Mouse (Mus musculus): ENCODE results near the gene Snx27. TPM values are rescaled to one million over a fixed set of nuclear protein-coding genes. Genes with fewer than 3 reads are reported as not detected.

Snx27 gene
- polyA plus RNA-seq, 1 experiment from 2014 or later: 68.0 TPM

DNA sequence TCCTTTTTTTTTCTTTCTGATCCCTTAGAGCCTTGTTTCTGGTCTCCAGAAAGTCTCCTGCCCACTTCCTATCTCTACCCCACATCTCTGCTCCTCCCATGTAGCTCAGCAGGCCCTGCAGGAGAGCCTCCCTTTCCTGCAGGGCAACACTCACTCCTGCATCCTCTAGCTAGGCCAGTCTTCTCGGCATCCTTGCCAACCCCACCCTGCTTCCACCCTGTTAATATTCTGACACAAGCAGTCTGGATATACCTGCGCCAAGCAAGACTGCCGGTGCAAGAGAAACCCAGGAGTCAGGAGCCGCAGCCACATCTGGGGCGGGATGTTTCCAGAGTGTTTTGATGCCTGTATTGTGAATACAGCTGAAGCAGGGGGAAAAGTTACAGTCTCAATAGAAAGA, 29.3 kb upstream of the Snx27 start:
- Histone ChIP-seq H3K9ac (no peak overlapping the region), H3K27me3 (ENCODE audit: control insufficient read depth, insufficient read depth, low read length) (no peaks in the 10 kb centered on the region), H3K4me2 (replicated peaks) (no peak overlapping the region), H3K27ac (no peak overlapping the region), H3K9me3 (ENCODE audit: control insufficient read depth, low read length) (no peaks in the 10 kb centered on the region), H3K36me3 (replicated peaks; ENCODE audit: control insufficient read depth, insufficient read depth) (no peaks in the 10 kb centered on the region), H3K4me3 (replicated peaks; ENCODE audit: low read length) (no peak overlapping the region), H3K4me1 (replicated peaks; ENCODE audit: control insufficient read depth, insufficient read depth, low read length) (no peaks in the 10 kb centered on the region)
- DNase-seq (ENCODE audit: low spot score): no peak
- 81% methylated on average over 5 of the region's 5 CpGs for WGBS
- ATAC-seq (ENCODE audit: low FRiP score): no peak

DNA sequence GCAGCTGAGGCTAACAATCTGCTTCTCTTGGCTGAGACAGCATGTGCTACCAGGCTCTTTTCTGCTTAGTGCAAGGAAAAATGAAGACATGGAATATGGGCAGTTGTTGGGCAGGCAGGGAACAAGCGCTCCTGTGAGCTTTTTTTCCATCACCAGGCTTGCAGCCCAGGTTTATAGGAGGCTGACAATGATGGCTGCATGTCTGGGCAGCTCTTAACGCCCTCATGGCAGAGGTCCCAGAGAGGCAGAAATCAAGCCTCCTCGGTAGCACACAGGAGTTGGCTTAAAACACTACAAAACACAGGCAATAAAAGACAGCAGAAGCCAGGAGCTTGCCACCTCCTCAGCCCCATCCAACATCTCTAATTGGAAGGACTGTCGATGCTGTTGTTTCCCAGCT, 28.8 kb upstream of the Snx27 start:
- no peak for DNase-seq (ENCODE audit: low spot score)
- 63% methylated on average over 4 of the region's 4 CpGs for WGBS
- no peak for ATAC-seq (ENCODE audit: low FRiP score)

DNA sequence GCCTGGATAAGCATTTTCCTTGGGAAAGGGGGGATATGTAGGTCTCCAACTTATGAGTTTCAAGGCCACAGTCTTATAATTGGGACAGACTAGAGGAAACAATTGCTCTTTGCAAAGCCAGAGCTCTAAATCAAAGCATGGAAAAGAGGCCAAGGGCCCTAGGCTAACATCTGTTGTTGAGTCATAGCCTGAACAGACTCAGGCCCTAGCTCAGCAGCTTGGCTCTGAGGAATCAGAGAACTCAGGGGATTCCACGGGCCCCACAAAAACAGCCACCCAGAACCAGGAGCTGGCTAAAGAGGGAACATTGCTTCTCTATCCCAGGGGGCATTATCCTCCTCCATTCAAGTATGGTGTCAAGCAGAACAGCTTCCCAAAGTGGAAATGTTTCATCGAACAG, 28.1 kb upstream of the Snx27 start:
- DNase-seq (ENCODE audit: low spot score) (no peak), ATAC-seq (ENCODE audit: low FRiP score) (no peak)
- no peaks in the 10 kb centered on the region for H3K36me3 ChIP-seq (replicated peaks; ENCODE audit: control insufficient read depth, insufficient read depth)
- H3K4me3 ChIP-seq (replicated peaks; ENCODE audit: low read length): no peak overlapping the region
- no peak overlapping the region for H3K27ac ChIP-seq
- H3K27me3 ChIP-seq (ENCODE audit: control insufficient read depth, insufficient read depth, low read length): no peaks in the 10 kb centered on the region
- no peak overlapping the region for H3K4me2 ChIP-seq (replicated peaks)
- no peak overlapping the region for H3K9ac ChIP-seq
- no peaks in the 10 kb centered on the region for H3K9me3 ChIP-seq (ENCODE audit: control insufficient read depth, low read length)
- 83% methylated on average over 2 of the region's 2 CpGs for WGBS
- no peaks in the 10 kb centered on the region for H3K4me1 ChIP-seq (replicated peaks; ENCODE audit: control insufficient read depth, insufficient read depth, low read length)

More for the DNA sequence above, 28.8 kb upstream of the Snx27 start:
- Histone ChIP-seq H3K4me3 (replicated peaks; ENCODE audit: low read length) (no peak overlapping the region), H3K4me1 (replicated peaks; ENCODE audit: control insufficient read depth, insufficient read depth, low read length) (no peaks in the 10 kb centered on the region), H3K4me2 (replicated peaks) (no peak overlapping the region), H3K9me3 (ENCODE audit: control insufficient read depth, low read length) (no peaks in the 10 kb centered on the region), H3K27ac (no peak overlapping the region), H3K9ac (no peak overlapping the region), H3K36me3 (replicated peaks; ENCODE audit: control insufficient read depth, insufficient read depth) (no peaks in the 10 kb centered on the region), H3K27me3 (ENCODE audit: control insufficient read depth, insufficient read depth, low read length) (no peaks in the 10 kb centered on the region)

DNA sequence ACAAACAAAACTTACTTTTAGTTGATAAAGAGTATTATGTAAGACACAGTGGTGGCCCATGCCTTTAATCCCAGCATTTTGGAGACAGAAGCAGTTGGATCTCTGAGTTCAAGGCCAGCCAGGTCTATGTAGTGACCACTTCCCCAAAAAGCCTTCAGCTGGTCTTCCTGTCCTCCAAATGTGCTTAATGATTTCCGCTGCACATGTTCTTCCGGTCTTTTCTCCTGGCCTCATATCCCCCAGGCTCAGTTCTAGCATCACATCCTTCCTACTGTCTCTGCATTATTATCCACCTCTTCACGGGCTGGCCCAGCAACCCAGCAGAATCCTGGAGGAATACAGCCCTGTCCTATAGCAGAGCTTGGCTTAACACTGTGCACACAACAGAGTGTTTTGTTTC, 27.1 kb upstream of the Snx27 start:
- H3K27me3 ChIP-seq (ENCODE audit: control insufficient read depth, insufficient read depth, low read length): no peaks in the 10 kb centered on the region
- DNase-seq (ENCODE audit: low spot score) (no peak), ATAC-seq (ENCODE audit: low FRiP score) (no peak)
- H3K4me2 ChIP-seq (replicated peaks): no peak overlapping the region
- no peak overlapping the region for H3K4me3 ChIP-seq (replicated peaks; ENCODE audit: low read length)
- no peak overlapping the region for H3K9ac ChIP-seq
- H3K9me3 ChIP-seq (ENCODE audit: control insufficient read depth, low read length): no peaks in the 10 kb centered on the region
- WGBS: 92% methylated on average over 3 of the region's 3 CpGs
- no peaks in the 10 kb centered on the region for H3K36me3 ChIP-seq (replicated peaks; ENCODE audit: control insufficient read depth, insufficient read depth)
- H3K27ac ChIP-seq: no peak overlapping the region
- no peaks in the 10 kb centered on the region for H3K4me1 ChIP-seq (replicated peaks; ENCODE audit: control insufficient read depth, insufficient read depth, low read length)

DNA sequence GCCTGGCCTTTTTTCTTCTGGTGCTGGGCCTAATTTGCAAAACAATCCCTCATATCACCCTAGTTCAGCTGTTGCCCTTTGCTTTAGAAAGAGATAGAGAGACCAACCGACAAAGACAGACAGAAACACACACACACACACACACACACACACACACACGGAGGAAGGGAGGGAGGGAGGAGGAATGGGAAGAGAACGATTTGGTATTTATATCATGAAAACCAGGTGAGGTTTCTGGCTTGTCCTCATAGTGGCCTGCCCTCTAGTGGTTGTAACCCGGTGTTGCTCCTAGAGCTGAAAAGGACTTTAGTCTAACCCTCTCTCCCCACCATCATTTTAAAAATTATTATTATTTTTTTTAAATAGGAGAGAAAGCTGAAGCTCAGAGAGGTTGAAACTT, 19.4 kb upstream of the Snx27 start:
- H3K36me3 ChIP-seq (replicated peaks; ENCODE audit: control insufficient read depth, insufficient read depth): no peaks in the 10 kb centered on the region
- no peak overlapping the region for H3K4me3 ChIP-seq (replicated peaks; ENCODE audit: low read length)
- no peak overlapping the region for H3K4me2 ChIP-seq (replicated peaks)
- H3K4me1 ChIP-seq (replicated peaks; ENCODE audit: control insufficient read depth, insufficient read depth, low read length): no peaks in the 10 kb centered on the region
- DNase-seq (ENCODE audit: low spot score) (peak; percentile 75), ATAC-seq (ENCODE audit: low FRiP score) (no peak)
- no peak overlapping the region for H3K27ac ChIP-seq
- 0% methylated on average over 4 of the region's 4 CpGs for WGBS
- no peaks in the 10 kb centered on the region for H3K9me3 ChIP-seq (ENCODE audit: control insufficient read depth, low read length)
- H3K27me3 ChIP-seq (ENCODE audit: control insufficient read depth, insufficient read depth, low read length): no peaks in the 10 kb centered on the region
- H3K9ac ChIP-seq: no peak overlapping the region

DNA sequence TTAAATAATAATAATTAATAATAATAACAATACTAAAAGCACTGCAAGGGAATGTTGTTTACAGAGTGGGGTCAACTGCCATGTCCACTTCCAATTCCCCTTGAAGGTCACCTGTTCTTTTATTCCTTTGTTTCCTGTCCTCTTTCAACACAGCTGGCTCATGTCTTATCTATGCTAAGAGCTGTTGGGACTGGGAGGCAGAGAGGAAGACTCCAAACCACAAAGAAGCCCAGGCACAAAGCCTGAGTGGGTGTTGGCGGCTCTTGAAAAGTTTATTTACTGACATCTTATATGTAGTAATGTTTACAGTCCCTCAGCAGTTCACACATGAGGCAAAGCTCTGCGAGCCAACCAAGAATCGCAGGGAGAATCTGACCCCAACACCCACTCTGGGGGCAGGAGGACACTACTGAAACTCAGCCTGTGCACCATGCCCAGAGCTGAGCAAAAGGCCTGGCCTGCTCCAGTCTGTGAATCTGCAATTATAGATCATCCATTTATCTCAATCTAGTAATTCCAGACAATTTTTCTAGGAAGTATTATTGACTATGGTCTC, 14.8 kb upstream of the Snx27 start:
- no peak overlapping the region for H3K4me3 ChIP-seq (replicated peaks; ENCODE audit: low read length)
- DNase-seq (ENCODE audit: low spot score) (no peak), ATAC-seq (ENCODE audit: low FRiP score) (no peak)
- no peaks in the 10 kb centered on the region for H3K4me1 ChIP-seq (replicated peaks; ENCODE audit: control insufficient read depth, insufficient read depth, low read length)
- H3K4me2 ChIP-seq (replicated peaks): no peak overlapping the region
- 76% methylated on average over 3 of the region's 3 CpGs for WGBS
- no peak overlapping the region for H3K27ac ChIP-seq
- no peaks in the 10 kb centered on the region for H3K36me3 ChIP-seq (replicated peaks; ENCODE audit: control insufficient read depth, insufficient read depth)
- no peaks in the 10 kb centered on the region for H3K27me3 ChIP-seq (ENCODE audit: control insufficient read depth, insufficient read depth, low read length)
- 0 out of 2 replicates have a peak, but pooled peaks cover 7% of the 10 kb centered on the region for H3K9me3 ChIP-seq (ENCODE audit: control insufficient read depth, low read length)
- no peak overlapping the region for H3K9ac ChIP-seq

DNA sequence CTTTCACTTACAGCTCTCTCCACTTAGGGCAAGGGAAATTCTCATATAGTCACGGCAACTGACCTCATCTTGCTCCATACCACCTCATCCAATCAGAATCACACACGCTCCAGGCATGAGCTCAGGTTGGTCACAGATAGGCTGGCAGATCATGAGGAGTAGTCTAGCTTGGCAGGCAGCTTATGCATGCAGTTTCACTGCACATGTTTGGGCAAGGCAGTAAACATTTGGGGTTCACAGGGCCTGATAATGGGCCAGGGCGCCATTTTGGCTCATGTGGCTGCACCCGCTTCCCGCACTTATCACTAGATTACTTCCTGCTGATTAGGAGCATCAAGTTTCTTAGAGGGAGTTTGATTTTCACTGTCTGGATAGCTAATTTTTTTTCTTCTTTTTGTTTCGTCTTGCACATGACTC, 13.4 kb upstream of the Snx27 start:
- H3K9me3 ChIP-seq (ENCODE audit: control insufficient read depth, low read length): 0 out of 2 replicates have a peak, but pooled peaks cover 7% of the 10 kb centered on the region
- H3K4me1 ChIP-seq (replicated peaks; ENCODE audit: control insufficient read depth, insufficient read depth, low read length): no peaks in the 10 kb centered on the region
- no peaks in the 10 kb centered on the region for H3K36me3 ChIP-seq (replicated peaks; ENCODE audit: control insufficient read depth, insufficient read depth)
- H3K9ac ChIP-seq: no peak overlapping the region
- no peak overlapping the region for H3K4me3 ChIP-seq (replicated peaks; ENCODE audit: low read length)
- ATAC-seq (ENCODE audit: low FRiP score) (no peak), DNase-seq (ENCODE audit: low spot score) (no peak)
- H3K27ac ChIP-seq: no peak overlapping the region
- no peaks in the 10 kb centered on the region for H3K27me3 ChIP-seq (ENCODE audit: control insufficient read depth, insufficient read depth, low read length)
- WGBS: 94% methylated on average over 6 of the region's 6 CpGs
- H3K4me2 ChIP-seq (replicated peaks): no peak overlapping the region

DNA sequence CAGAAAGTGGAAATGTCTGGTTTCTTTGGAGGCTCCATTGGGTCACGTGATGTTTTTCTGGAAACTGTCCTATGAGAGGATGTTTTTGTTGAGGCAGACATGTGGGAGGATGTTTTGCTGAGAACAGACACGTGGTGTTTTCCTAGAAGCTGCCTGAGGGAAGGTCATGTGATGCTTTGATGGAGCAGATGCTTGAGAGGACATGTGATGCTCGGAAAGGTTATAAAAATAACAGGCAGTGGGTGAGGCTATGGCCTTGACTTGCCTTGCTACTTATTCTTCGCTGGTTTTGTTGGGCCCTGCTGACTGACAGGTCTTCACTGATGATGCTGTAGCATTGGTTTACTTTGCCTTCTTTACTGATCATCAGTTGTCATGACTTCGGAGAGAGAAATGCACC, 8.6 kb upstream of the Snx27 start:
- Histone ChIP-seq H3K36me3 (replicated peaks; ENCODE audit: control insufficient read depth, insufficient read depth) (no peaks in the 10 kb centered on the region), H3K4me2 (replicated peaks) (no peak overlapping the region), H3K27me3 (ENCODE audit: control insufficient read depth, insufficient read depth, low read length) (no peaks in the 10 kb centered on the region), H3K27ac (no peak overlapping the region), H3K4me1 (replicated peaks; ENCODE audit: control insufficient read depth, insufficient read depth, low read length) (no peaks in the 10 kb centered on the region), H3K9me3 (ENCODE audit: control insufficient read depth, low read length) (0 out of 2 replicates have a peak, but pooled peaks cover 7% of the 10 kb centered on the region), H3K9ac (no peak overlapping the region), H3K4me3 (replicated peaks; ENCODE audit: low read length) (no peak overlapping the region)
- DNase-seq (ENCODE audit: low spot score) (no peak), ATAC-seq (ENCODE audit: low FRiP score) (no peak)
- WGBS: 85% methylated on average over 5 of the region's 5 CpGs

DNA sequence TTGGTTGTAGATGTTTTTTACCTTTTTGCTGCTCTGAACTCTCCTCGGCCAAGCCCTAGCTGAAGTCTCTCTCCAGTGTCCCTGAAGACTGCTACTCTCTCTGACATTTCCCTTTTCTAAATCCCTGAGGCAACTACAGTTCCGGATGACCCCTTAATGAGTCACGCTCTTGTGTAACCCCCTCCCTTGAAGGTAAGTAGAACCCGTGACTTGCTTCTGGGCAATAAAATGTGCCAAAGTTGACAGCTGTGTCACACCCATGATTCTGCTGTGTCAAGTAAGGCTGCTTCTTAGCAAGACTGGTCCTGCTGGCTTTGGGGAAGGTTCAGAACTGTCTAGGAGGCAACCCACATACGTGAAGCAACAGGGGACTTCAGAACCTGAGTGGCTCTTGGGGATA, 5.4 kb upstream of the Snx27 start:
- Histone ChIP-seq H3K27me3 (ENCODE audit: control insufficient read depth, insufficient read depth, low read length) (no peaks in the 10 kb centered on the region), H3K36me3 (replicated peaks; ENCODE audit: control insufficient read depth, insufficient read depth) (no peaks in the 10 kb centered on the region), H3K4me3 (replicated peaks; ENCODE audit: low read length) (no peak overlapping the region), H3K9ac (no peak overlapping the region), H3K27ac (no peak overlapping the region), H3K4me2 (replicated peaks) (no peak overlapping the region), H3K9me3 (ENCODE audit: control insufficient read depth, low read length) (0 out of 2 replicates have a peak, but pooled peaks cover 5% of the 10 kb centered on the region), H3K4me1 (replicated peaks; ENCODE audit: control insufficient read depth, insufficient read depth, low read length) (no peaks in the 10 kb centered on the region)
- no peak for DNase-seq (ENCODE audit: low spot score)
- ATAC-seq (ENCODE audit: low FRiP score): no peak
- WGBS: 81% methylated on average over 5 of the region's 5 CpGs

DNA sequence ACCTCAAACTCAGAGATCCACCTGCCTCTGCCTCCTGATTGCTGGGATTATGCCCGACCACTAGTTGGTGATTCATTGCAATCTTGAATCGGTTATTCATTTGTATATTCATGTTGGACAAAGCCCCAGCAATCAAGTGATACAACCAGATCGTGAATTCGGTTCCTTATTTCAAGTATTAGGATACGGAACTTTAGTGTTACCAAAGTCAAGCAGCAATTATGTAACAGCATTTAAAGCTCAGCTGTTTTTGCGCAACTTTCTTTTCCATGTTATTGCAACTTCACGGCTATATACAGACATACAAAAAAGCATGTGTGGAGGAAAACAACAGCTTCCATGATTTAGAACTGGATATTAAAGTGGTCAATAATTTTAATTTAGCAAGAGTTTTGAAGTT, 428 bp upstream of the Snx27 start:
- Histone ChIP-seq H3K4me2 (replicated peaks) (no peak overlapping the region), H3K27ac (no peak overlapping the region), H3K9me3 (ENCODE audit: control insufficient read depth, low read length) (no peaks in the 10 kb centered on the region), H3K9ac (no peak overlapping the region), H3K4me3 (replicated peaks; ENCODE audit: low read length) (peak overlapping the region; percentile 92; the same call in 1 of the 2 replicates), H3K27me3 (ENCODE audit: control insufficient read depth, insufficient read depth, low read length) (no peaks in the 10 kb centered on the region), H3K4me1 (replicated peaks; ENCODE audit: control insufficient read depth, insufficient read depth, low read length) (peaks cover 22% of the 10 kb centered on the region), H3K36me3 (replicated peaks; ENCODE audit: control insufficient read depth, insufficient read depth) (no peaks in the 10 kb centered on the region)
- DNase-seq (ENCODE audit: low spot score): no peak
- no peak for ATAC-seq (ENCODE audit: low FRiP score)
- WGBS: 72% methylated on average over 7 of the region's 7 CpGs

All from hindbrain, embryonic 14.5 days (tissue).